Mouse (Mus musculus) heart, postnatal 25 days (tissue): ENCODE measurements around the gene Anxa9. TPM values are rescaled to one million over a fixed set of nuclear protein-coding genes. Genes with fewer than 3 reads are reported as not detected.

ENCODE experiments used
- DNase-seq: peaks from one replicate; pipeline ENCODE4 v3.0.0; 2022; ENCODE audit warnings: low spot score
- intact Hi-C: fragments of 180-260 bp; cut with DNase I; formaldehyde crosslinking; loops from one replicate; pipeline ENCODE4 v1.15.1; 2025
- total RNA-seq, 2 experiments: library from RNA; stranded (reverse); gene quantifications; 2 replicates each; pipeline ENCODE4 v1.2.3; 2021

Gene Anxa9
- total RNA-seq, 2 experiments from 2014 or later = 0.52 to 0.59 TPM

GRCm38 (mm10) chr3:95315094-95315843 is 8.3 kb upstream of the Anxa9 start:
- peak; percentile 88 for DNase-seq
- intact Hi-C loops = loop anchor here (2.0 to 5.0 kb wide), 2 partner anchors 32 to 117 kb away; partner anchors contain the start of genes Arnt and Prune1

GRCm38 (mm10) chr3:95314486-95315093 is 7.6 kb upstream of the Anxa9 start, which contains the start of gene Cers2:
Gene Cers2, plus strand, starts transcription at chr3:95314791.
- DNase-seq = no peak
- intact Hi-C loops = loop anchor here (2.0 to 5.0 kb wide), 3 partner anchors 32 to 118 kb away; partner anchors contain the start of genes Arnt and Prune1

GRCm38 (mm10) chr3:95314075-95314474 is 7.1 kb upstream of the Anxa9 start:
- DNase-seq = no peak
- intact Hi-C loops = loop anchor here (2.0 to 5.0 kb wide), 2 partner anchors 31 to 78 kb away; partner anchors contain the start of gene Prune1

GRCm38 (mm10) chr3:95313476-95313875 is 6.5 kb upstream of the Anxa9 start:
- no peak for DNase-seq
- intact Hi-C loops = loop anchor here (5.0 kb wide), 1 partner anchor 79 kb away; no protein-coding TSS in a partner anchor

GRCm38 (mm10) chr3:95312623-95313022 is 5.6 kb upstream of the Anxa9 start:
- intact Hi-C loops = loop anchor here (5.0 kb wide), 1 partner anchor 80 kb away; no protein-coding TSS in a partner anchor
- no peak for DNase-seq

GRCm38 (mm10) chr3:95310968-95311882 is 4.2 kb upstream of the Anxa9 start:
- intact Hi-C loops = loop anchor here (5.0 kb wide), 1 partner anchor 81 kb away; no protein-coding TSS in a partner anchor
- DNase-seq = peak; percentile 14

- no peak for DNase-seq
- intact Hi-C loops = loop anchor here (5.0 kb wide), 1 partner anchor 82 kb away; no protein-coding TSS in a partner anchor
These were observed 3.5 kb upstream of the Anxa9 start for GRCm38 (mm10) chr3:95310496-95310895.

GRCm38 (mm10) chr3:95306244-95306643 is 732 bp downstream of the Anxa9 start:
- intact Hi-C loops = no loop called here
- no peak for DNase-seq

- intact Hi-C loops = no loop called here
- no peak for DNase-seq
These were observed 5.7 kb downstream of the Anxa9 start for GRCm38 (mm10) chr3:95301204-95301796.

- no peak for DNase-seq
- intact Hi-C loops = no loop called here
These were observed 9.0 kb downstream of the Anxa9 start for GRCm38 (mm10) chr3:95298018-95298417.

GRCm38 (mm10) chr3:95296103-95296469 is 10.9 kb downstream of the Anxa9 start:
- intact Hi-C loops = no loop called here
- DNase-seq = no peak

GRCm38 (mm10) chr3:95295321-95296102 is 11.5 kb downstream of the Anxa9 start:
- intact Hi-C loops = no loop called here
- no peak for DNase-seq

GRCm38 (mm10) chr3:95294718-95295117 is 12.3 kb downstream of the Anxa9 start:
- intact Hi-C loops = no loop called here
- DNase-seq = no peak

- no peak for DNase-seq
- intact Hi-C loops = no loop called here
These were observed 12.7 kb downstream of the Anxa9 start for GRCm38 (mm10) chr3:95294316-95294715.

GRCm38 (mm10) chr3:95293537-95293936 is 13.4 kb downstream of the Anxa9 start:
- intact Hi-C loops = no loop called here

GRCm38 (mm10) chr3:95292899-95293298 is 14.1 kb downstream of the Anxa9 start:
- DNase-seq = no peak
- intact Hi-C loops = no loop called here

More at GRCm38 (mm10) chr3:95293537-95293936, 13.4 kb downstream of the Anxa9 start:
- DNase-seq = no peak

- intact Hi-C loops = no loop called here
- DNase-seq = no peak
These were observed 15.9 kb downstream of the Anxa9 start for GRCm38 (mm10) chr3:95291041-95291440.

GRCm38 (mm10) chr3:95290156-95290555 is 16.8 kb downstream of the Anxa9 start:
- intact Hi-C loops = no loop called here

GRCm38 (mm10) chr3:95289419-95289818 is 17.6 kb downstream of the Anxa9 start:
- no peak for DNase-seq
- intact Hi-C loops = no loop called here

More at GRCm38 (mm10) chr3:95290156-95290555, 16.8 kb downstream of the Anxa9 start:
- DNase-seq = no peak
